Mouse (Mus musculus): ENCODE results near the gene Iqcd.

The Iqcd gene

DNA sequence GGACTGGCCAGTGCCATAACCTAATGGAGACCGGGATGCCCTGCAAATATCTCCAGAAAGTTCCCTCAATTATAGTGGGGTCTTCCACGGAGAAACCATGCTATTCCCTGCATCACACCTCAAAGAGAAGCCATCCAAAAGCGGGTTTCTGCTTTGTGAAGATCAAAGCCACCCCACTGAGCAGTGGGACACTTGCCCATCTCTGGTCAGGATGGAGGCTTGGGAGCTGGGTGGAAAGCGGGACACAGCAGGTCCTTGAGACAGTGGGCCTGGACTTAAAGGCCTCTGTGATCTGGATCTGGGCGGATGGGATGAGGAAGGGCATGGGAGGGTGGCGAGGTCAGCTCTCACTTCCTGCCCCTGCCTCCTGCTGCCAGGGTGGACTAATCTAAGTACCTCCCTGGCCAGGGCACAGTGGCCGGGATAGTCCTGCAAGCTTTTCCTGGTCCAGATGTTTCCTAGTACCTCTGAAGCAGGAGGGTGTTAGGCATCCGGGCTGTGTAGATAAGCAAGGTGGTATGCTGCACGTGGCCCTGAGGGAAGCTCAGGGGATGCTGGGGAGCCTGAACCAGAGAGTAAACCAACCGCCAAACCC lies 14.2 kb upstream of the Iqcd start:
- no peak for DNase-seq

DNA sequence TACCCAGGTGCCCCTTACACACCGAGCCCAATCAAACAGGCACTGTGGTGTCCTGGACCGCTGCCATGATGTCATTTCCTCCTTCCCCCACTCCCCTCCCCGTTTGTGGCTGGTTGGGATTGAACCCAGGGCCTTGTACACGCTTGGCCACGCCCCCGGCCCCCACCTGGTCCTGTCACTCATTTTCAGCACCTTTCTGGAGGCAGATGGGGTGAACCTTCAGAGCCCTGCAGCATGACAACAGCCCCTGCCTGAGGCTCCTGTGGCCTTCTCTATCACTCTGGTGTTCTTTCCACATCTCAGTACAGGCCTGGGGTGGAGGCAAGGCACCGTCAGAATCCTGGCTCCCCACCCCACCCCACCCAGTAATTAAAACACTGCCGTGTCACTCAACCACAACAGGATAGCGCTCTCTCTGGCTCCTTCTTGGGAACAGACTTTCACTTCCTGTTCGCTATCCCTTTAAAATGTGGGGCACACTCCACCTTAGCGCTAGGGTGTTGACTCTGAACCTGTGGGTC lies 12.0 kb upstream of the Iqcd start:
- DNase-seq: no peak

DNA sequence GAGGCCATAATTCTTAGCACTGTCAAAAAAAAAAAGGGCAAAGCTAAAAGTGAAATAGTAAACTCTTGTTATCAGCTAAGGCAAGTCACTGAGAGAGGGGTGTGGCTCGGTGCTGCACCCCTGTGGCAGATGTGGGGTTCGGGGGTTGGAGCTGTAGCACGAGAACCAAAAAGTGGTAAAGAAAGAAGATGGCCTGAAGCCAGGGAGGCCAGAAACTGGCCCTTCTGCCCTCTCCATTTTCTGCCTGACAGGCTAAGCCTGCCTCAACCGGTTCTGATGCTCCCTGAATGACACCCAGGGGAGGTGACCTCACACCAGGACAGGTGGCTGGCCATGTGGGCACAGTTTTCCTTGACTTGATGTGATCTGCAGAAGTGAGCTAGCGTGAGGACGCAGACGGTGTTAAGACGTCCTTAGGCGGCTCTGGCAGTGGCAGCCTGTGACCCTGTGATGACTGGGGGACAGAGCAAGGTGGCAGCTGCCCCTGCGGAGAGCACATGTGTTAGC lies 10.8 kb upstream of the Iqcd start:
- DNase-seq: no peak

DNA sequence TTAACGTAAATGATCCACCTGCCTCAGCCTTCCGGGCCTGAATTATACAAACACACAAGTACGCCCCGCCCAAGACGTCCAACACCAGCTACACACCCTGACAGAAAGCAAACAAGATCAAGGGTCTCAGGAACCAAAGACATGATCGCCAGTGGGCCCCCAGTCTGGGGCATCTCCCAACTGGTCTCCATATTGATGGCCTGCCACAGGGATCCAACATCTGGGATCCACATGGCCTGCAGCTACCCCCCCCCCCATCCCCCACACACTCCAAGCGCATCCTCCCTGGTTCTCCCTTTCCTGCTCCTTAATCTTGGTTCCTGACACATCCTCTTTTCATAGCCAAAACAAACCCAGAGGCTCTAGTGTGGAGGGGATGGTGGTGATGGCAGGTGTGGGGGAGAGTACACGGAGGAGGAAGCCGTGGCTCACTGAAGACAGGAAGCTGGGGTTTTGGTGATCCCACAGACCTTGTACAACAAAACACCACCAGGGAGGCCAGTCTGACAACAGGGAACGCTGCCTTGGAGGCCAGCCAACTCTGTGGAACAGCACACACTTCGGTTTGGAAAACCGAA lies 10.2 kb upstream of the Iqcd start:
- DNase-seq: no peak

DNA sequence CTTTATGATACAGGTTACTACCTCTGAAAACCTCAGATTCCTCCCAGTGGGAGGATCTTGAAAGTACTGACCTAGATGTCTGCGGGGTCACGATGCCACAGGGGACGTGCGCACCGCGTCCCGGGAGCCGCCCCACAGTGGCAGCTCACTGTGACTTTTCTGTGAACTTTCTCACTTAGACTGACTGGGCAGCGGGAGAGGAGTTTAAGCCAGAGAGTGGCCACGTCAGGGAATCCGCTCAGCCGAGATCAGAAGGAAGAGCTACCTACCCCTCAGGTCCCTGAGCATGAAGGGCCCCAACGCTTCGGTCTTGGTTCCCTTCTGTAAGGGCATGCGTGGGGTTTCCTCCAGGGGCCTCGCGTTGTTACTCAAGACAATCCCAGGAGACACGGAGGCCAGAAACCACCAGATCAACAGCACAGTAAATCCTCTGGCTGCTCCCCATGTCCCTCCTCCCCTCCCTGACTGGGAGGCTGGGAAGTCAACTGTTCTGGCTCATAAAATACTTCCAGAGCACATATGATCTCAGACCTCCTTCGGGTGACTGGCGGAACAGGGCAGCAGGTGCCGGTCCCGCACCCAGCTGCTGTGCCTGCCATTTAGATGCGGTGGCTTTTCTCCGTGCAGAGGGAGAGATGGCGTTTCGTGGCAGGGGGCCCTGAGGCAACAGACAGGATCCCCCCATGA lies 9.5 kb upstream of the Iqcd start:
- DNase-seq: no peak

DNA sequence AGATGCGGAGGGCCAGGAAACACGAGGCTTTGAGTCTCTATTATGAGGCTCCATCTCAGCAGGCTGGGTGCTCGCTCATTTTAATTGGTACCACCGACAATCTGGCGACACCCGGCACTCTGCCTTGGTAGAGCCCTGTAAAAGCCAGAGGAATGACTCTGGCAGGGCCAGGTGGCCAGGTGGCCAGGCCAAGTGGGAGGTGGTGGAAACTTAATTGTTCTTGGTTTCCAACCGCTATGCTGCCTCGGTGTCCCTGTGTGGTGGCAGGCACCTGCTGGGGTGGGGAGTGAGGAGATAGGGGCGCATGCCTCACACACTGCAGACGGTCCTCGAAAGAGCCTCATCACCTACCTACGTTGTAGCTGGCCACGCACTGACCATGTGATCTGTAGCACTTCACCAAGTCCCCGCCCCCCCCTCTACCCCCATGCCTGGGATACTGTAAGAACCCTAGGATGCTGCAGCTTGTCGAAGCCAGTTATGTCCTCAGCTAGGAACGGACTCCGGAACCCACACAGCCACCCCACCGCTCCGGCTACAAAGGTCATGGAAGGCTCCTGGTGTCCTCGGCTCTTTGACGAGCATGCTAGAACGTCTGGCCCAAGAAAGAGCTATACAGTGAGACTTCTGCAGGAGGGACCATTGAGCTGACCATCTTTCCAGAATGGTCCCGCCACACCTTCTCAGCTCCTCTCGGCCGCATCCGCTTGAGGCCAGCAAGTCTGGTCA lies 8.8 kb upstream of the Iqcd start:
- no peak for DNase-seq

DNA sequence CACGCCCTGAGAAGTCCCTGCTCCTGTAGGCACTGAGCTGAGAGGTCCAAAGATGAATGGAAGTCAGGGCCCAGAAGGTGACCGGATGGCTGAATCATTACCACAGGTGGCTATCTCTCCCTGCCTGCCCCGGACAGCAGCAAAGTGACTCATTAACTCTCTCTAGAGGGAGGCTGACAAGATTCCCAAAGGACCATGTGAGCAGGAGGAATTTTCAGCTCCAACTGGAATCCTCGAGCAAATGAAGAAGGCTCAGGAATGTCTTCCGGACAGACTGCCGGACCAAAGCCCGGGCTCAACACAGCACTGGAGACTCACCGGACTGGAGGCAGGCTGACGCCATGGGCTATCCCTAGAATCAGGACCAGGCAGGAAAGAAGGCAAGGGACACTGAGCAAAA lies 6.8 kb upstream of the Iqcd start:
- no peak for DNase-seq

DNA sequence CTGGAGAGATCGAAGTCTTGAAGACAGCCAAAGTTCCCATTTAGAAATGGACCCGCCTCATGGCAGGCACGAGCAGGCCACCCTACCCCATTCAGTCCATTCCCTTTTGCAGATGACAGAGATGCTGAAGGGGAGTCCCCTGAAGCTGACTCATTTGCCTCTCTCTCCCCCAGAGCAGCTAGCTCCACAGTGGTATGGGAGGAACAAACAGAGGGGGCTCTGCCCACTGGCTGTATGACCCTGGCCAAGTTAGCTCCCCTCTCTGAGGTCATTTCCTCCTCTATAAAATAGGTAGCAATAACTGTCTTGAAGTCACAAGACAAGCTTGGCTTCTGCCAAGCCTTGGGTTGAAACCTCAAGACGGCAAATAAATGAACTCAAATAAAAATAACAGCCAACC lies 5.3 kb upstream of the Iqcd start:
- DNase-seq: no peak

DNA sequence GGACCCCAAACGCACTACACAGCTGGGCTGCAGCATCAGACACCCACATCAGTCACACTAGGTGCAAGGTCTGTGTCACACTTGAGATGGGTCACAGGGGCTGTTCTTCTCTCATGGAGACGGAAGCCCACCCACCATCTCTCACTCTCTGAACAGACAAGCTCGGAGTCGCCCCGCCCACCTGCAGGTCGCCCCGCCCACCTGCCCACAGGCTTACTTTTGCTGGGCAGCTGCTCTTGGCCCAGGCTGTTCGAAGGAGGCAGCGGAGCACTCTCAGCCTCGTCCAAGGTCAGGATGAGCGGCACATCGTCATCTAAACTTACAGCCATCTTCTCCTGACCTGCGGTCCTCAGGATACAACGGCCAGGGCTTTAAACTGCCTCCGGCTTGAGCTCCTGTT lies 3.8 kb upstream of the Iqcd start:
- no peak for DNase-seq

DNA sequence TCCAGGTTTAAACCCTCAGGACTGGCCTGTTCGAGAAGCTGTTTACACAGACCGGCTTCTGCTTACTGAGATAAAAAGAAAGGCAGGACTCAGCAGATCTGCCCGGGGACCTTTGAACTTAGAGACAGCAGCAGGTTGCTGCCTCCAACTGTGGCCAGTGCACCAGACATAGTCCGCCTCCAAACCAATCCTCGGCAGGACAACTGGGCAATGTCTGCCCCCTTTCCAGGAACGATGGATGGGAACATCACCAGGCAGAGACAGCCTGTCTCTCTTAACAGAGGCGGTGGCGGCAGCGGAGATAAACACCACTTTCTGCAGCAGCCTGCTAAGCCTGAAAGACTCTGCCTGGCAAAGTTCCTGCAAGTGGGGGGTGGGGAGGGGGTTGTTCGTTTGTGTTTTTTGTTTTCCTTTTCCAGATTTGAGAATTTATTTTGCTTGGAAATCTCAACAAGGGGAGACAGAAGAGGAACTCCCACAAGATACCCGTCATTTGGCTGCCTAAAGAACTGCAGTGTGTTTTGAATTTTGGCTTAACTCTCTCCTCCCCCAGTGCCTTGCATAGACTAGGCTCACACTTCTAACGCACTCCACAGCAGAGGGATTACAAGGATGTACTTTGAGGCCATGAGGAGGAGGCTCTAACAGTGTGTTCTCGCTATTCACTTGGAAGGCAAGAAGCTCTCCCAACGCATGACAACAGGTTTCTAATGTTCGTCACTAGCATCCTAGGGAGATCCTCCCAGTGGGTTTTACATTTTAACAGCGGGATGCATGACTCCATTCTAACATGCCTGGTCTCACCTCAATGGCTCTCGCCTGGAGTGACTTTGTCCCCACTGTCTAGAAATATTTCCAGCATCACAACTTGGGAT lies 1.8 kb upstream of the Iqcd start:
- peak; percentile 71 for DNase-seq

DNA sequence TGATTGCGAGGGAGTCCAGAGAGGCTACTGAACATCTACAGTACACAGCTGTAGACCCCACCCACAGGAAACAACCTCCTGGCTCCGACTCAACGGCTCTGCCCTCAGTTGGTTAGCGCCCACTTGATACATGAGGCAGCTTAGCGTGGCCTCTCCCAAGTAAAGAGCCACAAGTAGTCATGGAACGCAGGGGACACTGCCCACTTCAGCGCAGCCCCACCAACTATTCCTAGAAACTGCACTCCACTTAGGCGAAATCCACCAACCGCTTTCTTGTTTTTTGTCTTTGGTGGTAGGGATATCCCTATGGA lies 1.2 kb upstream of the Iqcd start:
- DNase-seq: no peak

DNA sequence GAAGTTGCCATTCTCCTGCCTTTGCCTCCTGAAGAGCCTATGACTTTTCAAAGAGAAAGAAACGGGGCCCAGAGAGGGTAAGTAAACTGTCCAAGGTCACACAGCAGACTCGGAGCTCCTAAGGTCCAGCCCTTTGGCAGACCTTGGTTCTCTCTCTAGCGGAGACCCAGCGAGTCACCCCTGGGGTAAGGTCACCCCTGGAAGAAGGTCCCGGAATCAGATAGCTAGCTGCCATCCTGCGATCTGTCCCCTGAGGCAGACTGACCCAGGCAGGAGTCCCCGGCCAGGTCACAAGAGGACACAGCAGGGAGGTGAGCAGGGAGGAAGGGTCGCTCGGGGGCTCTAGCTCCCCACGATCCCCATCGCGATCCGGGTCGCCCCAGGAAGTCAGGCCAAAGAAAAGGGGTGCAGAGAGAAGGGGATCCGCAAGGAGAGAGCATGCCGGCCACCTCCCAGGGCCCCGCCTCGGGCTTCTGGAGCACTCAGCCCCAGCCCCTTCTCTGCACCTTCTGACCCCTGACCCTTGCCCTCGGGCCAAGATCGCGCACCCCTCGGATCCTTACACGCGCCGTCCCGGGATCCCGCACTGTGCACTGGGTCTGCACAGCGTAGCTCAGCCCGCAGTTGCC lies 762 bp upstream of the Iqcd start:
- DNase-seq: no peak

DNA sequence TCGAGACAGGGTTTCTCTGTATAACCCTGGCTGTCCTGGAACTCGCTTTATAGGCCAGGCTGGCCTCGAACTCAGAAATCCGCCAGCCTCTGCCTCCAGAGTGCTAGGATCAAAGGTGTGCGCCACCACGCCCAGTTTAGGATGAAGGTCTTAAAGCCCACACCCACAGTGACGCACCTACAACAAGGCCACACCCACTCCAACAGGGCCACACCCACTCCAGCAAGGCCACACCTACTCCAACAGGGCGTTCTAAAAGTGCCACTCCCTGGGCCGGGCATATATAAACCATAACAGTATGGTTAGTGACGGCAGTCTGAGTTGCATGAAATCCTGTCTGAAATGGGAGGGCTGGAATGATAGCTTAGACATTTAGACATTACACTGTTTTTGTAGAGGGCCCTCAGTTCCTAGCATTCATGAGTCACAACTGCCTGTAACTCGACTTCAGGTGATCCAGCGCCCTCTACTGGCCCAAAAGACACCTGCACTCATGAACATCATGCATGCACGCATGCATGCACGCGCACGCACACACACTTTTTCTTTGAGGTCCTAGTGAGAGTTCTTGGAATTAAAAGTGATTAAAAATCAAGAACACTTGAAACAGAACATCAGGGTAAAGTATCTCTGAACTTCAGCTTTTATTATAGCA lies 1.7 kb downstream of the Iqcd start:
- no peak for DNase-seq

DNA sequence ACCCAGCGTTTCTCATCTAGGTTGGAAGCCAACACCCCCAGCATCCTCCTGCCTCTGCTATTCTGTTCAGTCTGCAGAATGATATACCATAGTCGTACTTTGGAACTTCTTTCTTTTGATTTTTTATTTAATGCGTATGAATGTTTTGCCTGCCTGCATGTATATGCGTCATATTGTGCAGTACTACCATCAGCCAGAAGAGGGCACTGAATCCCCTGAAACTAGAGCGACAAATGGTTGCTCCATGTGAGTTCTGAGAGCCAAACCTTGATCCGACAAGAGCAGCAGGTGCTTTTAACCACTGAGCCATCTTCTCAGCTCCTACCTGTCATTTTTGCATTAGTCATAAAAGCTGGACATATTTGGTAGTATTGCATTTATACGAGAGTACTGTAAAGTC lies 3.3 kb downstream of the Iqcd start:
- DNase-seq: no peak

DNA sequence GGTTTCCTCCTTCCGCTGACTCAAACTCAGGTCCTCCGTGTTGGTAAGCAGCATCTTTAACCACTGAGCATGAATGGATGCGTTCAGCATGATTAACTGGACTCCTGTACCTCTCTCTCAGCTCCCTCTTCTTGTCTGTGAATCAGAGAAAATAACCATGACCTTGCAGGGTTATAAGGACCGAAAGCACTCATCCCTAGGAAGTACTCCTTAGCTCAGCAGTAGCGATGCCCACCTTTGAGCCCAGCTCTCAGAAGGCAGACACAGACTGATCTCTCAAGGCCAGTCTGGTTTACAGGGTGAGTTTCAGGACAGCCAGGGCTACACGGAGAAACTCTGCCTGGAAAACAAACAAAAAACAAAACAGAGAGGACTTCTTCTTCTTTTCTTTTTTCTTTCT lies 5.7 kb downstream of the Iqcd start:
- DNase-seq: no peak

DNA sequence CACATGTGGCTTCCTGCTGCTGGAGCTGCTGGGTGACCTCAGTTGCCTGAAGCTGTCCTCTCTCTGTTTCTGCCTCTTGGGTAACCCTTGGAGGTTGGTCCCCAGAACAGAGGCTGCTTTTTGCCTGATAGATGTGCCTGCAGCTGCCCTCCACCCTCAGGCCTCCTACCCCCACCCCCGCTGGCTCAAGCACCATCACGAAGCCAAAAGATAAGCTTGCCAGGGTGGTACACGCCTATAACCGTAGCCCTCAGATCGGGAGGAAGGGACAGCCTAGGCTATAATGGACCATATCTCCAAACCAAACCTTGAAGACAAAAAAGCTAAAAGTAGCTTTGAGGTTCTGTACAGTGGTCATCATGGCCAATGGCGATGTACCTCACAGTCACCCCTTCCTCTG lies 10.8 kb downstream of the Iqcd start:
- DNase-seq: no peak

DNA sequence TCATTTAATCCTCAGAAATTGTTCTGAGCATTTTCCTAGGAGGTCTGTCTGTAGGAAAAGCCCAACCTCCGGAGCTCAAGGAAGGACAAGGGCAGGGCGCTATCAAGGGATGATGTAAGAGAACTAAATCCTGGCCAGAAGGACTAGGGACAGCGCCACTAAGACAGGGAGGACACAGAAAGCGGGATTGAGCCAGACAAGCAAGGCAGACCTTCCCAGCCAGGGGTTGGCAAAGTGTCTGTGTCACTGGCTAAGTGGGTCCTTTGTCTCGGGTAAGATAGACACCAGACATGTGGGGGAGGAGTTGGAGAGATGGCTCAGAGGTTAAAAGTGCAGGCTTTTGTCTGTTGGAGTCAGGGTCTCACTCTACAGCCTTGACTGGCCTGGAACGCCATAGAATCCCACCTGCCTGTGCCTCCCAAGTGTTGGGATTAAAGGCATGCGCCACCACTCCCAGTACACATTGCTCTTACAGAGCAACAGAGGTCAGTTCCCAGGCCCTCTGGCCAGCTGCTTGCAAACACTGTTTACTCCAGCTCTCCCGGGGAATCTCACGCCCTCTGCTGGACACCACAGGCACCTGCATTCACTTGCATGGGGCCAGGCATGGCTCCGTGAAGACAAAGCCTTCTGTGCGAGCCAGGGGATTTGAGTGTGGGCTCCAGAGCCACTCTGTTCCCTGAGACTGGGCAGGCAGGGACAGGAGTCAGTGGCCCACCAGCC lies 12.3 kb downstream of the Iqcd start:
- no peak for DNase-seq

DNA sequence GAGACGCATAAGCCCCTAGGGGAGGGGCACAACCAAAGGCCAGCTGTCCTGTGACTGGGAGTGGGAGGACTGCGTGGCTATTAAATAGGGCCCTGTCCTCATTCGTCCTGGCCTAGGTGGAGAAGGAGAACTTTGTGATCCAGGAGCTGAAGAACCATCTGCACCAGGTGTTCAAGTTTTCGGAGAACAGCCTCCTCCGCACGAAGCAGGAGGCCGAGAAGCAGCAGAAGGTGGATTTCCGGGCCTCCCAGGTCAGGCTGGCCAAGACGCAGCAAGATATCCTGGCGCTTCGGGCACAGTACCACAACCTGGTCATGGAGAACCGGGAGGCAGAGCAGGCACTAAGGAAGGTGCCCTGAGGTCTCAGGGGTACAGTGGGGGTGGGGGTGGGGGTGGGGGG lies 13.4 kb downstream of the Iqcd start:
- no peak for DNase-seq

DNA sequence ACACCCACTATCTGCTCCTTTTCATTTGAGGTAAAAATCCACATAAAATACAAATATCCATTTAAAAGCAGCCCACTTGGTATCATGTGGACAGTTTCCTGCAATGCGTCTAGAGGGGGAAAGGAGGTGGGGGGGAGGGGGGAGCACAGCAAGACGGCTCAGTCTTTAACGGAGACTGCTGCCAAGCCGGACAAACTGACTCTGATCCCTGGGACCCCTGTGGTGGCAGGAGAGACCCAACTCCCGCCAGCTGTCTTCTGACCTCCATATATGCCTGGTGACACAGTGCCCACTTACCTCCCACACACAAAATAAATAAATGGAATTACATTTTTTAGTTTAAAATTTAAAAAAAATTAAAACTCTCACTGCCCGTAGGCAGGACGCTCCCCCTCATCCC lies 14.7 kb downstream of the Iqcd start:
- DNase-seq: no peak

DNA sequence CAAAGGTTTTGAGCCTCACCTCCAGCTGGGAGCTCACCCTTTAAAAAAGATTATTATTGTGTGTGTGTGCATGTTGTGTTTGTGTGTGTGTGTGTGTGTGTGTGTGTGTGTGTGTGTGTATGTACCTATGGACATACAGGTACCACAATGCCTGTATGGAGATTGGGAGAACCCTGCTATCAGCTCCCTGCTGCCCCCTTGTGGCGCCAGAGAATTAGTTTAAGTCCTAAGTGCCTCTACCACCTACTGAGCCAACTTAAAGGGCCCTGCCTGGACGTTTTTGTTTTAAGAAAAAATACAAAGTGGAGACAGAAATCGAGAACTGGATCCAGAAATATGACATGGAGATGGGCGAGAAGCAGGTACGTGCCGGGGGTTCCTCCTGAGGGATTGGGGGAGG lies 16.0 kb downstream of the Iqcd start:
- DNase-seq: peak; percentile 81

DNA sequence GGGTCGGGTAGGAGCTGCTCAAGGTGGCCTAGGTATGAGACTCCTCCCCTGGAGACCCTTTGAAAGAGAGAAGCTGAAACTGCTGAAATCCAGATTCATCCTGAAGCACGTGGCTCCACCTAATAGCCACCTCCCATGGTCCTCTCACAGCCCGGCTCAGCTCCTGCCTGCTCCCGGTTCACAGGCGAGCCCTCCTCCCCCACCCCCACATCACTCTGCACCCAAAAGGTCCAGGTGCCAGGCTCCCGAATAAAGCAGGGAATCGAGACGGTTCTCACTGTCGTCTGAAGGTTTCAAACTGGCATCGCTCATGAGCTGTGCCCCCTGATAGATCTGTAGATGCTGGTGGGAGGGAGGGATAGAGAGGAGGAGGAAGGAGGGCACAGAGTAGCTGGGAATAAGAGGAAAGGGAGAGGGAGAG lies 16.4 kb downstream of the Iqcd start:
- no peak for DNase-seq
